Mouse (Mus musculus) spleen, adult 2 months (tissue): ENCODE results near the gene Zbtb12.

Experiments
- CTCF ChIP-seq: fragments of 200-500 bp; IDR thresholded peaks from 2 replicates; pipeline ENCODE4 v1.5.1; 2011; ENCODE audit warnings: mild to moderate bottlenecking, inconsistent platforms; ENCODE audit not compliant: insufficient read depth, insufficient read length, insufficient replicate concordance; ENCODE audit errors: extremely low read depth
- POLR2A ChIP-seq: fragments of 200-500 bp; IDR thresholded peaks from 2 replicates; pipeline ENCODE4 v1.6.1; 2011; ENCODE audit warnings: low read depth, low read length, inconsistent platforms

DNA sequence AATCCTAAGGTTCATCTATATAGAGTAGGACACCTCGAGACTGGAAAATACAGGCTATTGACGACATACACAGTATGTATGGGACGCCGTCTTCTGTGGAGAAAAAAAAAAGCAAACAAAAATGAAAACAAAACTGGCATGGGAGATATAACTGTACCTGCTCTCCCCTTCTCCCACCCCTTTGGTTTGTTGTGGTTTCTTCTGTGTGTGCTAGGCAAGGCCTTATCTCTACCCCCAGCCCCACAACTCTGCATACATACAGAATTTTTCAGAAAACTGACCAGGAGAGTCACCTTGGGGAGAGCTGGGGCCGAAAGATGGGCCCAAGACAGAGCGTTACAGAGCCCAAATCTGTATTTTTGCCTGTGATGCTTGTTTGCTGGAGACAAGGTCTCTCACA, 5.4 kb downstream of the Zbtb12 start:
- TF ChIP-seq CTCF = no peak
- no peak for TF ChIP-seq POLR2A
